ENCODE assay signal across 19 mouse cellular contexts in genomic region chr2:157262506-157262905, GRCm38 (mm10). TPM values are rescaled to one million over a fixed set of nuclear protein-coding genes. Genes with fewer than 3 reads are reported as not detected.
DNase-seq lines count a peak whose midpoint lies in the region; ATAC-seq and TF ChIP-seq lines count a peak whose summit lies in the region.
"Had no signal": no experiment of that assay in that cellular context is flagged by ENCODE, and none has a peak within 500 bp of the region (broad histone marks: within the 10 kb centered on the region; RNA-seq: fewer than 3 reads in every experiment).

No protein-coding gene starts in this region.

- H3K4me1 ChIP-seq in lung, embryonic 16.5 days (replicated peaks; ENCODE audit: control insufficient read depth, insufficient read depth, low read length) = no peaks in the 10 kb centered on the region
- H3K4me1 ChIP-seq in intestine, embryonic 15.5 days (replicated peaks) = peaks cover 4% of the 10 kb centered on the region; the same call in 1 of the 2 replicates
- H3K4me1 ChIP-seq in limb, embryonic 14.5 days (ENCODE audit: control insufficient read depth, insufficient read depth, low read length) = peaks cover 22% of the 10 kb centered on the region
- H3K4me1 ChIP-seq: embryonic facial prominence, embryonic 13.5 days; forebrain, embryonic 13.5 days; hindbrain, embryonic 12.5 days had no signal

- no peak for TF ChIP-seq POLR2A in limb, embryonic 14.5 days (IDR thresholded peaks at IDR 0.05; ENCODE audit: borderline replicate concordance, extremely low read depth, insufficient read depth, insufficient read length)

- WGBS in lung, embryonic 16.5 days = 31% methylated on average over 9 of the region's 9 CpGs
- WGBS in intestine, embryonic 15.5 days = 47% methylated on average over 9 of the region's 9 CpGs
- 26% methylated on average over 9 of the region's 9 CpGs for WGBS in limb, embryonic 14.5 days

- ATAC-seq in lung, embryonic 16.5 days (ENCODE audit: low read depth) = no peak
- peak; percentile 74 for ATAC-seq in intestine, embryonic 15.5 days
- ATAC-seq in limb, embryonic 14.5 days (ENCODE audit: low FRiP score, low read depth) = no peak
- ATAC-seq: CD4-positive, CD25-positive, alpha-beta regulatory T cell, adult 4 months; forebrain, embryonic 13.5 days; hindbrain, embryonic 16.5 days had no signal

- no peak overlapping the region for H3K4me2 ChIP-seq in lung, embryonic 16.5 days (ENCODE audit: low read depth, low read length)
- peak overlapping the region; percentile 14; the same call in 1 of the 2 replicates for H3K4me2 ChIP-seq in intestine, embryonic 15.5 days (replicated peaks)
- 0 out of 2 replicates have a peak overlapping the region, but pooled peaks have one; percentile 17 for H3K4me2 ChIP-seq in limb, embryonic 14.5 days (replicated peaks; ENCODE audit: low read depth, low read length, severe bottlenecking)
- H3K4me2 ChIP-seq: embryonic facial prominence, embryonic 13.5 days; forebrain, embryonic 13.5 days; hindbrain, embryonic 12.5 days had no signal

- H3K27ac ChIP-seq in lung, embryonic 16.5 days (ENCODE audit: low read length) = peak overlapping the region; percentile 38; the same call in 1 of the 2 replicates
- H3K27ac ChIP-seq in intestine, embryonic 15.5 days = peak overlapping the region; percentile 61; the same call in 1 of the 2 replicates
- H3K27ac ChIP-seq in limb, embryonic 14.5 days (replicated peaks; ENCODE audit: low read depth, low read length) = no peak overlapping the region
- H3K27ac ChIP-seq: embryonic facial prominence, embryonic 13.5 days; forebrain, embryonic 13.5 days; hindbrain, embryonic 12.5 days had no signal

- no peaks in the 10 kb centered on the region for H3K36me3 ChIP-seq in lung, embryonic 16.5 days (ENCODE audit: control insufficient read depth, insufficient read depth, low read length)
- H3K36me3 ChIP-seq in intestine, embryonic 15.5 days = no peaks in the 10 kb centered on the region
- no peaks in the 10 kb centered on the region for H3K36me3 ChIP-seq in limb, embryonic 14.5 days (ENCODE audit: control insufficient read depth, insufficient read depth, low read length)
- H3K36me3 ChIP-seq: embryonic facial prominence, embryonic 13.5 days; hindbrain, embryonic 12.5 days had no signal

- DNase-seq in lung, adult 18-20 months = no peak
- DNase-seq in limb, embryonic 14.5 days (ENCODE audit: low spot score) = no peak
- no peak for DNase-seq in layer of hippocampus, adult 11-12 months (ENCODE audit: low spot score)
- no peak for DNase-seq in thymus, adult 18-20 months
- DNase-seq in cerebellum, postnatal 25 days = no peak
- DNase-seq: adrenal gland, postnatal 10 days; B cell, adult 2 months; cerebellum, adult 11 months; cerebellum, adult 8-10 months; gastrocnemius, postnatal 25 days; heart, postnatal 4 days had no signal

- no peak overlapping the region for H3K9ac ChIP-seq in lung, embryonic 16.5 days (ENCODE audit: low read length)
- no peak overlapping the region for H3K9ac ChIP-seq in intestine, embryonic 15.5 days
- no peak overlapping the region for H3K9ac ChIP-seq in limb, embryonic 14.5 days (ENCODE audit: low read depth, low read length, severe bottlenecking)
- H3K9ac ChIP-seq: embryonic facial prominence, embryonic 13.5 days; forebrain, embryonic 13.5 days; forebrain, postnatal 0 days; hindbrain, embryonic 12.5 days had no signal

- no peak overlapping the region for H3K4me3 ChIP-seq in lung, embryonic 16.5 days (ENCODE audit: low read length)
- no peak overlapping the region for H3K4me3 ChIP-seq in intestine, embryonic 15.5 days (replicated peaks)
- H3K4me3 ChIP-seq in limb, embryonic 14.5 days (replicated peaks; ENCODE audit: low read length) = no peak overlapping the region
- H3K4me3 ChIP-seq: embryonic facial prominence, embryonic 13.5 days; forebrain, embryonic 13.5 days; hindbrain, embryonic 12.5 days had no signal

- H3K27me3 ChIP-seq in lung, embryonic 16.5 days (ENCODE audit: control insufficient read depth, insufficient read depth, low read depth, low read length) = no peaks in the 10 kb centered on the region
- H3K27me3 ChIP-seq in intestine, embryonic 15.5 days (replicated peaks) = no peaks in the 10 kb centered on the region
- no peaks in the 10 kb centered on the region for H3K27me3 ChIP-seq in limb, embryonic 14.5 days (ENCODE audit: control insufficient read depth, insufficient read depth, low read length)
- H3K27me3 ChIP-seq: embryonic facial prominence, embryonic 13.5 days; forebrain, embryonic 13.5 days; hindbrain, embryonic 12.5 days had no signal

- no peaks in the 10 kb centered on the region for H3K9me3 ChIP-seq in lung, embryonic 16.5 days (ENCODE audit: control insufficient read depth, low read length)
- no peaks in the 10 kb centered on the region for H3K9me3 ChIP-seq in intestine, embryonic 15.5 days
- no peaks in the 10 kb centered on the region for H3K9me3 ChIP-seq in limb, embryonic 14.5 days (ENCODE audit: control insufficient read depth, low read length)
- H3K9me3 ChIP-seq: embryonic facial prominence, embryonic 13.5 days; forebrain, embryonic 13.5 days; hindbrain, embryonic 12.5 days had no signal

RNA-seq across cellular contexts. Expression of gene Rpn2, which starts 16.3 kb away (rescaled TPM):
- polyA plus RNA-seq in lung, embryonic 16.5 days (2015; fragmentation: Nextera tagmentation; extraction: Ambion mirVana) = 350 and 360 TPM in 2 replicates
- 331 and 342 TPM in 2 replicates for polyA plus RNA-seq in intestine, embryonic 15.5 days (2015; fragmentation: Nextera tagmentation; extraction: Ambion mirVana)
- polyA plus RNA-seq in limb, embryonic 14.5 days (2012; rRNA removed) = 329 and 384 TPM in 2 replicates
- polyA plus RNA-seq in limb, embryonic 14.5 days (2014; fragmentation: Nextera tagmentation; extraction: Ambion mirVana) = 307 and 315 TPM in 2 replicates

RNA-seq across cellular contexts. Expression of gene Mroh8, which starts 16.8 kb away (rescaled TPM):
- polyA plus RNA-seq in lung, embryonic 16.5 days (2015; fragmentation: Nextera tagmentation; extraction: Ambion mirVana) = 0.25 and 0.59 TPM in 2 replicates
- polyA plus RNA-seq in intestine, embryonic 15.5 days (2015; fragmentation: Nextera tagmentation; extraction: Ambion mirVana) = 0.55 and 0.62 TPM in 2 replicates
- polyA plus RNA-seq in limb, embryonic 14.5 days (2012; rRNA removed) = 0.18 and 0.24 TPM in 2 replicates
- 0.35 and 0.36 TPM in 2 replicates for polyA plus RNA-seq in limb, embryonic 14.5 days (2014; fragmentation: Nextera tagmentation; extraction: Ambion mirVana)
- polyA plus RNA-seq: CD4-positive, CD25-positive, alpha-beta regulatory T cell, adult 4 months had no signal

RNA-seq across cellular contexts. Expression of gene Rbl1, which starts 58.2 kb away (rescaled TPM):
- 26.9 and 30.4 TPM in 2 replicates for polyA plus RNA-seq in lung, embryonic 16.5 days (2015; fragmentation: Nextera tagmentation; extraction: Ambion mirVana)
- polyA plus RNA-seq in intestine, embryonic 15.5 days (2015; fragmentation: Nextera tagmentation; extraction: Ambion mirVana) = 19.5 and 23.3 TPM in 2 replicates
- 19.7 and 19.9 TPM in 2 replicates for polyA plus RNA-seq in limb, embryonic 14.5 days (2012; rRNA removed)
- 20.2 and 20.4 TPM in 2 replicates for polyA plus RNA-seq in limb, embryonic 14.5 days (2014; fragmentation: Nextera tagmentation; extraction: Ambion mirVana)
